Mouse (Mus musculus): ENCODE results near the gene Mid1.
"Not testable (repeated sequence)": the region's sequence is repeated elsewhere in the genome, so short reads cannot be mapped to it uniquely, and the experiment has no call there.

DNA sequence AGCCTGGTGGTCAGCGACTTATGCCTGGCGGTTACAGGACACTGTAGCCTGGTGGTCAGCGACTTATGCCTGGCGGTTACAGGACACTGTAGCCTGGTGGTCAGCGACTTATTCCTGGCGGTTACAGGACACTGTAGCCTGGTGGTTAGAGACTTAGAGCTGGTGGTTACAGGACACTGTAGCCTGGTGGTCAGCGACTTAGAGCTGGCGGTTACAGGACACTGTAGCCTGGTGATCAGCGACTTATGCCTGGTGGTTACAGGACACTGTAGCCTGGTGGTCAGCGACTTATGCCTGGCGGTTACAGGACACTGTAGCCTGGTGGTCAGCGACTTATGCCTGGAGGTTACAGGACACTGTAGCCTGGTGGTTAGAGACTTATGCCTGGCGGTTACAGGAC is 329.0 kb downstream of the Mid1 start:
- TF ChIP-seq POLR2A, CTCF (IDR thresholded peaks at IDR 0.05; ENCODE audit: extremely low read depth, insufficient read depth, low read length): not testable (repeated sequence)
